Mouse (Mus musculus) neural tube, embryonic 14.5 days (tissue): Measurements from ENCODE around the gene Gm20481. TPM values are rescaled to one million over a fixed set of nuclear protein-coding genes. Genes with fewer than 3 reads are reported as not detected.
A peak's percentile ranks its signal among the peaks of the same experiment; 100 is the strongest.

ENCODE experiments used
- ATAC-seq: fragments of 200-750 bp; cut with Nextera tagmentation; 2 replicates; pipeline ENCODE4 v1.8.0; 2017; ENCODE audit warnings: low read depth, mild to moderate bottlenecking, moderate TSS enrichment, moderate library complexity
- H3K27ac ChIP-seq: fragments of 300-500 bp; sonication (generic); 2 replicates; pipeline ENCODE4 v1.5.1; 2014; ENCODE audit warnings: low read depth, mild to moderate bottlenecking, control low read depth, low read length, moderate library complexity, mixed read lengths
- H3K27me3 ChIP-seq: fragments of 300-500 bp; sonication (generic); 2 replicates; pipeline ENCODE4 v1.6.1; 2014; ENCODE audit warnings: low read length; ENCODE audit not compliant: control insufficient read depth, insufficient read depth
- H3K36me3 ChIP-seq: fragments of 300-500 bp; sonication (generic); 2 replicates; pipeline ENCODE4 v1.6.1; 2014; ENCODE audit warnings: low read length, mixed read lengths; ENCODE audit not compliant: control insufficient read depth, insufficient read depth
- H3K4me1 ChIP-seq: fragments of 300-500 bp; sonication (generic); 2 replicates; pipeline ENCODE4 v1.6.1; 2014; ENCODE audit warnings: low read length; ENCODE audit not compliant: control insufficient read depth, insufficient read depth
- H3K4me2 ChIP-seq: fragments of 300-500 bp; sonication (generic); 2 replicates; pipeline ENCODE4 v1.6.1; 2014; ENCODE audit warnings: mild to moderate bottlenecking, low read depth, low read length, control low read depth
- H3K4me3 ChIP-seq: fragments of 300-500 bp; sonication (generic); 2 replicates; pipeline ENCODE4 v1.5.1; 2014; ENCODE audit warnings: low read depth, low read length, control low read depth, mixed read lengths
- H3K9ac ChIP-seq: fragments of 300-500 bp; sonication (generic); replicated peaks from 2 replicates; pipeline ENCODE4 v1.6.1; 2014; ENCODE audit warnings: low read depth, mild to moderate bottlenecking, control low read depth, low read length, mixed read lengths
- H3K9me3 ChIP-seq: fragments of 300-500 bp; sonication (generic); 2 replicates; pipeline ENCODE4 v1.6.1; 2016; ENCODE audit warnings: low read length; ENCODE audit not compliant: control insufficient read depth
- WGBS: fragments of 180-500 bp; shearing (Covaris S2); extraction: QIAGEN DNeasy Blood & Tissue Kit; methylation state at CpG from one replicate; pipeline ENCODE4 v1.1.7; 2014; 5-methylcytosine and 5-hydroxymethylcytosine counted together
- polyA plus RNA-seq: library from polyadenylated mRNA; unstranded; fragments of >200 nt; fragmentation: Nextera tagmentation; extraction: Ambion mirVana; gene quantifications from 2 replicates; pipeline ENCODE4 v1.2.1, GENCODE M21; 2014

Gm20481 gene
- polyA plus RNA-seq, 1 experiment from 2014 or later = not detected

- no peak overlapping the region; the same call in 1 of the 2 replicates for H3K4me3 ChIP-seq
- no peak overlapping the region for H3K9ac ChIP-seq
- 43% methylated on average over 4 of the region's 4 CpGs for WGBS
- H3K4me2 ChIP-seq = peak overlapping the region; percentile 12; the same call in 1 of the 2 replicates
- H3K27me3 ChIP-seq = no peaks in the 10 kb centered on the region
- no peaks in the 10 kb centered on the region for H3K9me3 ChIP-seq
- H3K4me1 ChIP-seq = peaks cover 11% of the 10 kb centered on the region; the same call in 1 of the 2 replicates
- no peak for ATAC-seq
- no peak overlapping the region for H3K27ac ChIP-seq
- H3K36me3 ChIP-seq = peaks cover 10% of the 10 kb centered on the region; the same call in 1 of the 2 replicates
These were observed 20.2 kb upstream of the Gm20481 start for GRCm38 (mm10) chr17:34949553-34949969.

GRCm38 (mm10) chr17:34950514-34951455, 18.9 kb upstream of the Gm20481 start:
- Histone ChIP-seq H3K4me2 (peak overlapping the region; percentile 99), H3K9me3 (no peaks in the 10 kb centered on the region), H3K36me3 (peaks cover 10% of the 10 kb centered on the region; the same call in 1 of the 2 replicates), H3K4me1 (peaks cover 11% of the 10 kb centered on the region; the same call in 1 of the 2 replicates), H3K4me3 (peak overlapping the region; percentile 96), H3K9ac (peak overlapping the region; percentile 99), H3K27me3 (0 out of 2 replicates have a peak, but pooled peaks cover 3% of the 10 kb centered on the region), H3K27ac (peak overlapping the region; percentile 92)
- no peak for ATAC-seq
- WGBS = 9% methylated on average over 10 of the region's 10 CpGs

DNA sequence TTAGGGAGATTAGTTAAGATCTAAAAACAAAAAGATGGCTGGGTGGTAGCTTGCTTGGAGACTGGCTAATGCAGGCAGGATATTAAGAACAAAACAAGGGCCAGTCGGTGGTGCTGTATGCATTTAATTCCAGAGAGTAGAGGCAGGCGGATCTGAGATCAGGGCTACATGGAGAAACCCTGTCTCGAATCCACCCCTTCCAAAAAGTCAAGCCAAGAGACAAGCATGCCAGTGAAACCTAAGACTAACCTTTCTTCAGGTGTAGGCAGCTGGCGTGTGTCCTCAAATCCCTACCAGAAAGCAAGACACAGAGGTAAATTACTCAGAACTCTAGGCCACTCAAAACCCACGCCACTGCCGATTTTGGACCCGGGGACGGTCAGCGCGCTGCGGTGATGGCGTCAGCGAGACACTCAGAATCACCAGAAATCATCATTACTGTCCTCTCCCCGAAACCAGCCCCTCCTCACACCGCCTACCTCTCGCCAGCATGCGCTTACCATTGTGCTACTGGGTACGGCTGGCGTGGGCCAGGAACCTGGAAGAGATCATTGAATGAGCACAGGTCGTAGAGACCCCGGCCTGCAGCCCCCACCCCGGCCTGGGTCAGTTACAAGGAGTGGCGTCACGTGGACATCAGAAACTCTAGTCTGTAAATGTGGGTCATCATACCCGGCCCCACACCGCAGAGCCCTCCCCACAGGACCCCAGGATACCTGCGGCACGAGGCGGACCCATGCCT, 17.9 kb upstream of the Gm20481 start:
- under 1% methylated on average over 29 of the region's 29 CpGs for WGBS
- H3K4me2 ChIP-seq = peak overlapping the region; percentile 99
- peak overlapping the region; percentile 99 for H3K9ac ChIP-seq
- H3K27me3 ChIP-seq = peaks cover 6% of the 10 kb centered on the region; the same call in 1 of the 2 replicates
- peaks cover 11% of the 10 kb centered on the region; the same call in 1 of the 2 replicates for H3K4me1 ChIP-seq
- H3K36me3 ChIP-seq = peaks cover 10% of the 10 kb centered on the region; the same call in 1 of the 2 replicates
- H3K9me3 ChIP-seq = no peaks in the 10 kb centered on the region
- peak; percentile 63 for ATAC-seq
- peak overlapping the region; percentile 92 for H3K27ac ChIP-seq
- H3K4me3 ChIP-seq = peak overlapping the region; percentile 96

DNA sequence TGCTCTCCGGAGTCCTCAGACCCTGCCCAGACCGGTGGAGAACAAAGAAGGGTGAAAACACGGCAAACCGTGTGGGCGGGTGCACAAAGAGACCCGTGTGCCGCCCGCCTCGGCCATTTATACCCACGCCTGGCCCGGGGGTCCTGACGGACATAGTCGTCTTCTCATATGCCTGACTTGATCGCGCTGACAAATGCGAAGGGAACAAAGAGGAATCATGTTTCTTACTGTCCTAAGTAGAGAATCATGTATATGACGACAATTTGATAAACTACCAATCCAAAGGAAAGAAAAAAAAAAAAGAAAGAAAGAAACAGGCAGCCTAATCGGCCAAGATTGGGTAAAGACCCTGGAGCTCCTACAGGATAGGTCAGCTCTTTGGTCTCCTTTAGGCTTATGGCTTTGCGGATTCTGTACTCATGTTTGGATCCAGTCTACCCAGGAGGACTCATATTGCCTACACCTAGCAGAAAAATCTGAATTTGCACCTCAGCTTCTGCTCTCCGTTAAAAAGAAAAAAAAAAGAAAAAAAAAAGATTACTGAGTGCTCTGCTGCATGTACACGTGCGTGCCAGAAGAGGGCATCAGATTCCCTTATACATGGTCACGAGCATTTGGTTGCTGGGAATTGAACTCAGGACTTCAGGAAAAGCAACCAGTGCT, 17.2 kb upstream of the Gm20481 start:
- Histone ChIP-seq H3K27ac (peak overlapping the region; percentile 92), H3K4me3 (peak overlapping the region; percentile 96), H3K4me1 (peaks cover 11% of the 10 kb centered on the region; the same call in 1 of the 2 replicates), H3K36me3 (peaks cover 10% of the 10 kb centered on the region; the same call in 1 of the 2 replicates), H3K9ac (peak overlapping the region; percentile 99), H3K4me2 (peak overlapping the region; percentile 99), H3K27me3 (peaks cover 6% of the 10 kb centered on the region; the same call in 1 of the 2 replicates), H3K9me3 (no peaks in the 10 kb centered on the region)
- ATAC-seq = peak; percentile 80
- WGBS = under 1% methylated on average over 23 of the region's 23 CpGs

DNA sequence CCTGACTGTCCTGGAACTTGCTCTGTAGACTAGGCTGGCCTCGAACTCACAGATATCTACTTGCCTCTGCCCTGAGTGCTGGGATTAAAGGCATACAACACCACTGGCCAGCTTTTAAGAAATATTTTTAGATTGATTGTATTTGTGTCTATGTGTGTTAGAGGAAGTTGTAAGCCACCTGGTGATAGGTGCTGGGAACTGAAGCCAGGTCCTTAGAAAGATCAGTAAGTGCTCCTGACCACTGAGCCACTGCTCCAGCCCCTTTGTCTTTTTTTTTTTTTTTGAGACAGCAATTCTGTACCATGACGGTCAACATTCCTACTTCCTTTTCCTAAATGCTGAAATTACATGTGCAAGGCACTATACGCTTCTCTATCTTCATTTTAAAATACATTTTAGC, 16.5 kb upstream of the Gm20481 start:
- Histone ChIP-seq H3K27me3 (peaks cover 6% of the 10 kb centered on the region; the same call in 1 of the 2 replicates), H3K4me3 (peak overlapping the region; percentile 96; the same call in 1 of the 2 replicates), H3K36me3 (peaks cover 10% of the 10 kb centered on the region; the same call in 1 of the 2 replicates), H3K4me1 (peaks cover 11% of the 10 kb centered on the region; the same call in 1 of the 2 replicates), H3K27ac (no peak overlapping the region), H3K9me3 (no peaks in the 10 kb centered on the region), H3K4me2 (no peak overlapping the region; the same call in 1 of the 2 replicates), H3K9ac (no peak overlapping the region)
- WGBS = 91% methylated on average over 3 of the region's 3 CpGs
- no peak for ATAC-seq

DNA sequence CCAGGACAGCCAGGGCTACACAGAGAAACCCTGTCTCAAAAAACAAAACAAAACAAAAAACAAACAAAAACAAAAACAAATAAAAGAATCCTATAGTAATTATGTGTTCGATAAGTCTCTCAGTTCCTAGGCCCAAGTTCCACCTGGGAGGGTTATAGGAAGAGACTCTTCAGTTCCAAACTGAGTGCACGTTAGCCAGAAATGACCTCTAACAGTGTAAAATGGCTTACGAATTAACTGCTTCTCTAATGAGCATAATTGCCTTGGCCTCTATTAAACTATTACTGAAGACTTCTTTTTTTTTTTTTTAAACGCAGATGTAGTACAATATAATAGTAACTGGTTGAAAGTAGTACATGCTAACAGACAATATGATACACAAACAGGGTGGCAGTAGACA, 15.8 kb upstream of the Gm20481 start:
- peaks cover 10% of the 10 kb centered on the region; the same call in 1 of the 2 replicates for H3K36me3 ChIP-seq
- no peak overlapping the region for H3K4me3 ChIP-seq
- no peak overlapping the region for H3K9ac ChIP-seq
- H3K4me1 ChIP-seq = peaks cover 11% of the 10 kb centered on the region; the same call in 1 of the 2 replicates
- no peak for ATAC-seq
- H3K27me3 ChIP-seq = peaks cover 6% of the 10 kb centered on the region; the same call in 1 of the 2 replicates
- WGBS = 93% methylated on average over 4 of the region's 4 CpGs
- no peak overlapping the region for H3K4me2 ChIP-seq
- no peaks in the 10 kb centered on the region for H3K9me3 ChIP-seq
- no peak overlapping the region for H3K27ac ChIP-seq

DNA sequence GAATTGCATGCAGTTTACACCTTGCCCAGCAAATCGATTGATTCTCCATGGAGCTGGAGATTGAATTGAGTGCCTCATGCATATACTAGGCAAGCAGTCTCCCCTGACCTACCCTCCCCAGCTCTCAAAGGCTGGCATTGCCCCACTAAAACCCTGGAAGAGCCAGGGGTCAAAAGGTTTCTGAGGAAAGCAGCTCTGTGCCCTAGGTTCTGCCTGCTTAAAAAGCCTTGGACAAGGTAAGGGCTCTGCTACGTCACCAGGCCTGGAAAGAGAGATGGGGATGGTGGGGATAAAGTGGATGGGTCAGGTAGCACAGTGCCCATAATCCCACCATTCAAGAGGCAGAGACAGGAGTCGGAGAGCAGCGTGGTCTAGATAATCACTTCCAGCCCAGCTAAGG, 14.9 kb upstream of the Gm20481 start:
- WGBS = 88% methylated on average over 4 of the region's 4 CpGs
- Histone ChIP-seq H3K4me1 (peaks cover 11% of the 10 kb centered on the region; the same call in 1 of the 2 replicates), H3K27ac (no peak overlapping the region), H3K27me3 (peaks cover 6% of the 10 kb centered on the region; the same call in 1 of the 2 replicates), H3K9me3 (no peaks in the 10 kb centered on the region), H3K4me3 (no peak overlapping the region), H3K9ac (no peak overlapping the region), H3K4me2 (no peak overlapping the region), H3K36me3 (peaks cover 7% of the 10 kb centered on the region; the same call in 1 of the 2 replicates)
- ATAC-seq = no peak

GRCm38 (mm10) chr17:34955884-34956283, 13.8 kb upstream of the Gm20481 start:
- no peak overlapping the region for H3K27ac ChIP-seq
- peaks cover 3% of the 10 kb centered on the region; the same call in 1 of the 2 replicates for H3K4me1 ChIP-seq
- H3K9ac ChIP-seq = no peak overlapping the region
- ATAC-seq = no peak
- H3K9me3 ChIP-seq = no peaks in the 10 kb centered on the region
- H3K27me3 ChIP-seq = peaks cover 6% of the 10 kb centered on the region; the same call in 1 of the 2 replicates
- H3K4me3 ChIP-seq = no peak overlapping the region
- no peak overlapping the region for H3K4me2 ChIP-seq
- 77% methylated on average over 3 of the region's 3 CpGs for WGBS
- H3K36me3 ChIP-seq = no peaks in the 10 kb centered on the region; the same call in 1 of the 2 replicates
